Comparison of ENCODE assay signal across 8 mouse cellular contexts in genomic region chr14:102982627-102983540, GRCm38 (mm10). TPM values are rescaled to one million over a fixed set of nuclear protein-coding genes. Genes with fewer than 3 reads are reported as not detected.
DNase-seq lines count a peak whose midpoint lies in the region; ATAC-seq and TF ChIP-seq lines count a peak whose summit lies in the region.

TSS of gene Kctd12 (minus strand) at chr14:102982637.

- H3K9ac ChIP-seq in hindbrain, embryonic 16.5 days (ENCODE audit: low read depth, low read length) = peak within 1 kb of the TSS; percentile 82

- peak; percentile 89 for DNase-seq in embryo, embryonic 10 days (ENCODE audit: low spot score)
- DNase-seq in gastrocnemius, adult 8-10 months (ENCODE audit: low spot score in 2 of 2) = peak; percentile 73 to 83
- peak; percentile 72 to 75 for DNase-seq in left cerebral cortex, adult 2 months (ENCODE audit: extremely low spot score in 1 of 2, low spot score in 2 of 2)
- DNase-seq in lung, postnatal 4 days = peak; percentile 88 to 94
- DNase-seq in retina, postnatal 1 day = peak; percentile 85
- DNase-seq in thymus, postnatal 36 days = peak; percentile 70 to 77

- peak; percentile 48 for TF ChIP-seq CTCF in left cerebral cortex, adult 2 months (IDR thresholded peaks at IDR 0.05)

- no peaks in the 10 kb centered on the region for H3K36me3 ChIP-seq in hindbrain, embryonic 16.5 days (ENCODE audit: control insufficient read depth, insufficient read depth, low read length)

- no peaks in the 10 kb centered on the region for H3K9me3 ChIP-seq in hindbrain, embryonic 16.5 days (ENCODE audit: control insufficient read depth, low read length)

- peak within 1 kb of the TSS; percentile 84 for H3K27ac ChIP-seq in hindbrain, embryonic 16.5 days (ENCODE audit: low read depth, low read length)
- peak within 1 kb of the TSS; percentile 95 for H3K27ac ChIP-seq in left cerebral cortex, adult 2 months

- H3K27me3 ChIP-seq in hindbrain, embryonic 16.5 days (replicated peaks; ENCODE audit: control insufficient read depth, insufficient read depth, low read length) = no peaks in the 10 kb centered on the region

- peaks cover 9% of the 10 kb centered on the region for H3K4me1 ChIP-seq in hindbrain, embryonic 16.5 days (ENCODE audit: control insufficient read depth, insufficient read depth, low read depth, low read length)

- peak within 1 kb of the TSS; percentile 82 for H3K4me3 ChIP-seq in hindbrain, embryonic 16.5 days (ENCODE audit: low read length)
- peak within 1 kb of the TSS; percentile 56 for H3K4me3 ChIP-seq in left cerebral cortex, adult 2 months

- peak within 1 kb of the TSS; percentile 84 for H3K4me2 ChIP-seq in hindbrain, embryonic 16.5 days (ENCODE audit: low read length)

- ATAC-seq in activated CD4-positive, CD25-positive, alpha-beta regulatory T cell, adult 4 months = peak; percentile 53
- peak; percentile 92 for ATAC-seq in hindbrain, embryonic 16.5 days

- 2% methylated on average over 50 of the region's 66 CpGs for WGBS in hindbrain, embryonic 16.5 days

- intact Hi-C loops in left cerebral cortex, adult 2 months (cut with DNase I) = loop anchor here (5.0 to 10.0 kb wide), 5 partner anchors 101 to 801 kb away; no protein-coding TSS in a partner anchor

RNA-seq across cellular contexts. Expression of gene Kctd12, which starts in this region (rescaled TPM):
- polyA plus RNA-seq in activated CD4-positive, CD25-positive, alpha-beta regulatory T cell, adult 4 months (2017; shearing (Covaris generic)) = 1 to 10 TPM; 1.3 to 1.6 TPM
- 1 to 10 TPM; 4.4 to 7.7 (median 5.3) TPM for total RNA-seq in gastrocnemius, adult 8-10 months (2022)
- 13.0 and 14.6 TPM in 2 replicates for polyA plus RNA-seq in hindbrain, embryonic 16.5 days (2015; fragmentation: Nextera tagmentation; extraction: Ambion mirVana)
- 10 to 100 TPM; 44.8 to 54.3 TPM for total RNA-seq in left cerebral cortex, adult 2 months (2021)

Comparison
In these comparisons a context has a peak if more than half of its experiments do, and no peak if none do; other contexts are left out.
1. Peak in every context shown above with its lines: DNase-seq, ATAC-seq, H3K4me3 ChIP-seq and H3K27ac ChIP-seq.
2. RNA of gene Kctd12 (total RNA-seq): 44.8 to 54.3 TPM in left cerebral cortex, adult 2 months; 4.4 to 7.7 TPM in gastrocnemius, adult 8-10 months; every median in the first group is over 4 times any median in the second.